Mouse (Mus musculus) forebrain, embryonic 12.5 days (tissue): ENCODE measurements around the gene Rap1gap2. TPM values are rescaled to one million over a fixed set of nuclear protein-coding genes. Genes with fewer than 3 reads are reported as not detected.

Experiments used
- ATAC-seq: fragments of 200-750 bp; cut with Nextera tagmentation; 2 replicates; pipeline ENCODE4 v1.8.0; 2017; ENCODE audit warnings: moderate TSS enrichment; ENCODE audit not compliant: low FRiP score
- H3K27ac ChIP-seq: fragments of 300-500 bp; sonication (generic); 2 replicates; pipeline ENCODE4 v1.5.1; 2016; ENCODE audit warnings: mild to moderate bottlenecking
- H3K27me3 ChIP-seq: fragments of 300-500 bp; sonication (generic); 2 replicates; pipeline ENCODE4 v1.6.1; 2016; ENCODE audit warnings: mild to moderate bottlenecking
- H3K36me3 ChIP-seq: fragments of 300-500 bp; sonication (generic); replicated peaks from 2 replicates; pipeline ENCODE4 v1.6.1; 2016; ENCODE audit warnings: mild to moderate bottlenecking
- H3K4me1 ChIP-seq: fragments of 300-500 bp; sonication (generic); 2 replicates; pipeline ENCODE4 v1.6.1; 2016
- H3K4me2 ChIP-seq: fragments of 300-500 bp; sonication (generic); 2 replicates; pipeline ENCODE4 v1.6.1; 2016; ENCODE audit warnings: mild to moderate bottlenecking, moderate library complexity
- H3K4me3 ChIP-seq: fragments of 300-500 bp; sonication (generic); replicated peaks from 2 replicates; pipeline ENCODE4 v1.5.1; 2016; ENCODE audit warnings: mild to moderate bottlenecking
- H3K9ac ChIP-seq: fragments of 300-500 bp; sonication (generic); 2 replicates; pipeline ENCODE4 v1.6.1; 2016; ENCODE audit warnings: mild to moderate bottlenecking
- H3K9me3 ChIP-seq: fragments of 300-500 bp; sonication (generic); 2 replicates; pipeline ENCODE4 v1.6.1; 2016
- WGBS: fragments of 180-500 bp; shearing (Covaris S2); methylation state at CpG from one replicate; pipeline ENCODE4 v1.1.7; 2016; 5-methylcytosine and 5-hydroxymethylcytosine counted together
- polyA plus RNA-seq: library from polyadenylated mRNA; unstranded; fragments of >200 nt; fragmentation: Nextera tagmentation; extraction: Ambion mirVana; gene quantifications from 2 replicates; pipeline ENCODE4 v1.2.1, GENCODE M21; 2016

Gene Rap1gap2
- polyA plus RNA-seq, 1 experiment from 2014 or later: 4.4 TPM

DNA sequence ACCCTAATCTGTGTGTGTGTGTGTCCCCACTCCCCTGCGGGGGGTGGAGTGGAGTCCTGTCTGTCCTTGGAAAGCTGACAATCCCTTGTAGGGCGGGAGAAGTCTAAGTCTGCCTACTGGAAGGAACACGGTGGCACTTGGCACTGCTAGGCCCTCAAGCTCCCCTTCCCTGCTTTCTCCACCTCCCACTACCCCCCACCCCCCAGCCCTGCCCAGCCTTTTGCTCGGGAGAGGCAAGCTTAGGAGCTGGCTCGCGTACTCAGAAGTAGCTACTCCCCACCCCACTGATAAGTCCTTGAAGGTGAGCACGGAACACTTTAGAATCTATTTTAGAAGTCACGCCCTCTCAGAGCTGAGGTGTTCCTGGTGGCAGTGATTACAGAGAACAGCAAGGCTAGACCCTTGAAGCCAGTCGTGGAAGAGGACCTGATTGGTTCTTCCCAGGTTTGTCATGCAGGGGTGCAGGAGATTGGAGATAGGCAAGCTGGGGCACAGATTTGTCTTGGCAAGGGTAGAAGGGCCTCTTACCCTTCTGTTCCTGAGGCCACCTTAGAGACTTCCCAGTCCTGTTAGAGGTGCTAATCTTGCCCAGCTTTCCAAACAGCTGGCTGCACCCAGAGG is 28.2 kb upstream of the Rap1gap2 start:
- Histone ChIP-seq H3K9me3 (no peaks in the 10 kb centered on the region), H3K27ac (0 out of 2 replicates have a peak overlapping the region, but pooled peaks have one; percentile 86), H3K36me3 (no peaks in the 10 kb centered on the region), H3K4me3 (peak overlapping the region; percentile 65), H3K4me1 (peaks cover 15% of the 10 kb centered on the region), H3K9ac (peak overlapping the region; percentile 84), H3K27me3 (peaks cover 32% of the 10 kb centered on the region), H3K4me2 (peak overlapping the region; percentile 78)
- ATAC-seq: peak; percentile 47; the same call in 1 of the 2 replicates
- 10% methylated on average over 9 of the region's 9 CpGs for WGBS

DNA sequence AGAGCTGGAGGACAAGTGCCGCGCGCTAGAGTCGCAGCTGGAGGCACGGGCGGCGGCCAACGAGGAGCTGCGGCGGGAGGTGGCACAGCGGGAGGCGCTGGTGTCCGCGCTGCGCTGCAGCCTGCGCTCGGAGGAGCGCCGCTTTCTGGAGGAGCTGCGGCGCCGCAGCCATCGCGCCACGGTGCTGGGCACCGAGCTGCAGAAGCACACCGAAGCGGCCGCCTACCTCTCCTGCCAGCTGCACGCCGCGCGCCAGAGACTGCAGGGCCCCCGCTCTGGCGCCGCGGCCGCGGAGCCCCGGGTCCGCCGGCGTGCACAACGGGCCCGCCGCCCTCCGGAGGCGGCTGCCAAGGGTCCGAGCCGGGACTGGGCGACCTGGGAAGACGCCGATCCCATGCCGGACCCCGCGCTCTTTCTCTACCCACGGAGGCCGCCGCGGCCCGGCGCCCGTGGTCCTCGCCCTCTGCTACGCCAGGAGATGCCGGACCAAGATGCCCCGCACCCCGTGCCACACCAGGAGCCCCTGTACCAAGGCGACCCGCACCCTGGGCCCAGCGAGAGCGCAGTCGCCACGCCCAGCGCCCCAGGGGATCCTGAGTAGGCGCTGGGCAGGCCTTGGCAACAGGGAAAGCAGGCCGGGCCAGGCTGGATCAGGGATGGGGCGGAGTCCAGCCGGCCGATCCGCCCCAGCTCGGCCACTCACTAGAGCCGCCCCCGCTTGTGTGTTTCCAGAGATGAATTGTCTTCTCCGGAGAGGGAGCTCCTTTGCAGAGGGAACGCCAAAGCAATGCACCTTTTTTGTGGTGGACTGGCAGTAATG is 27.5 kb upstream of the Rap1gap2 start:
- Histone ChIP-seq H3K4me3 (peak overlapping the region; percentile 65), H3K27me3 (peaks cover 32% of the 10 kb centered on the region), H3K4me1 (peaks cover 15% of the 10 kb centered on the region), H3K36me3 (no peaks in the 10 kb centered on the region), H3K9me3 (no peaks in the 10 kb centered on the region), H3K4me2 (peak overlapping the region; percentile 78), H3K27ac (peak overlapping the region; percentile 86), H3K9ac (peak overlapping the region; percentile 84)
- ATAC-seq: peak; percentile 87
- under 1% methylated on average over 86 of the region's 86 CpGs for WGBS

DNA sequence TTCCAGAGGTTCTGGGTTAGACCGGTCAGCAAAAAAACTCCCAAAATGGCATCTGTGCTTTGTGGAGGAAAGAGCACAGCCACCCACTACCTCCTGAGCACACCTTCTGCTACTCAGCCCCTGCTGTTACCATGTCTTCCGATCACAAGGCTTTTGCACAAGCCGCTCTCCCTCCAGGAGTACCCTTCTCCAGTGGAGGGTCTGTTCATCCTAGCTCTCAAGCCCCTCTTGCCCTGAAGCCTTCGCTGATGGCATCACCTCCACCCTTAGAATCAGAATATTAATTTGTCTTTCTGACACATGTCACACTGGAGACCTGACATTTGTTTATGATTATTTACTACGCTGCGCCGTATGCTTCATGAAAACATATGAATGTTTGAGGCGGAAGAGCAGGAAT is 26.8 kb upstream of the Rap1gap2 start:
- H3K9ac ChIP-seq: peak overlapping the region; percentile 84
- peak overlapping the region; percentile 86 for H3K27ac ChIP-seq

DNA sequence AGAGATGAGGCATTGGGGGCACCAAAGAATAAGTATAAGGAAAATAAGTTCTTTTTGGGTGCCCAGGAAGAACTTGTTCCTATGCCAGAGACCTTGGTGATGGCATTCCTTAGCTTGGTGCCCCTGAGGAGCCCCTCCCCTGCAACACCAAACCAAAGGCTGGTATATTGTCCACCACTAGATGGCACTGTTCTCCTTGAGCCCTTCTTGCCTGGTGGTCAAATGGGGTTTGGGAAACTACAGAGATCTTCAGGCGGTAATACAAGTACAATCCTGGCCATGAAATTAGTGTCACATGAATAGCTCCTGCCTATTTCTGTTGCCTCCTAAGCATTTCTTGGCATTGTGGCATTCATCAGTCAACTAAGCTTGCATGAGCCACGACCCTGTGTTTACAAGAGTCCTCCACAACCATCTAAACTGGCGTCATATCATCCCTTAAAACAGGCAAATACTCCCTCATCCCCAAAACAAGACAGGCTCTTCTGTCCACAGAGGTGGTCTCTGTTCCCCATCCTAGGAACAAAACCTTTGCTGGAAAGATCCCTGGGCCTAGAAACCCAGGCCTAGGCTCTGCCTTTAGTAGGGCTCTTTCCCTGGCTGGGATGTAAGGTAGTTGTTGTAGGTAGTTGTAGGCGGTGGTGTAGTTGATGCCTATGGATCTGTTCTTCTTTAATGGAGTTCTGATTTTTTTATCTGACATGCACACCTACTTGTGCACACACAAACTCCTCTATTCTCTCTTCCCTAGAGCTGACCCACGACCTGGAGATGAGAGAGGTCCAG is 24.0 kb upstream of the Rap1gap2 start:
- H3K27ac ChIP-seq: no peak overlapping the region
- 63% methylated on average over 5 of the region's 5 CpGs for WGBS
- no peak overlapping the region for H3K4me3 ChIP-seq
- no peak for ATAC-seq
- H3K9me3 ChIP-seq: no peaks in the 10 kb centered on the region
- H3K36me3 ChIP-seq: no peaks in the 10 kb centered on the region
- no peak overlapping the region for H3K9ac ChIP-seq
- no peak overlapping the region for H3K4me2 ChIP-seq
- H3K4me1 ChIP-seq: peaks cover 17% of the 10 kb centered on the region
- H3K27me3 ChIP-seq: peaks cover 16% of the 10 kb centered on the region

More for the DNA sequence above, 26.8 kb upstream of the Rap1gap2 start:
- 22% methylated on average over 8 of the region's 8 CpGs for WGBS
- peaks cover 15% of the 10 kb centered on the region for H3K4me1 ChIP-seq
- H3K9me3 ChIP-seq: no peaks in the 10 kb centered on the region
- peaks cover 32% of the 10 kb centered on the region for H3K27me3 ChIP-seq
- H3K4me2 ChIP-seq: peak overlapping the region; percentile 78
- H3K4me3 ChIP-seq: peak overlapping the region; percentile 65
- ATAC-seq: peak; percentile 4; the same call in 1 of the 2 replicates
- no peaks in the 10 kb centered on the region for H3K36me3 ChIP-seq

DNA sequence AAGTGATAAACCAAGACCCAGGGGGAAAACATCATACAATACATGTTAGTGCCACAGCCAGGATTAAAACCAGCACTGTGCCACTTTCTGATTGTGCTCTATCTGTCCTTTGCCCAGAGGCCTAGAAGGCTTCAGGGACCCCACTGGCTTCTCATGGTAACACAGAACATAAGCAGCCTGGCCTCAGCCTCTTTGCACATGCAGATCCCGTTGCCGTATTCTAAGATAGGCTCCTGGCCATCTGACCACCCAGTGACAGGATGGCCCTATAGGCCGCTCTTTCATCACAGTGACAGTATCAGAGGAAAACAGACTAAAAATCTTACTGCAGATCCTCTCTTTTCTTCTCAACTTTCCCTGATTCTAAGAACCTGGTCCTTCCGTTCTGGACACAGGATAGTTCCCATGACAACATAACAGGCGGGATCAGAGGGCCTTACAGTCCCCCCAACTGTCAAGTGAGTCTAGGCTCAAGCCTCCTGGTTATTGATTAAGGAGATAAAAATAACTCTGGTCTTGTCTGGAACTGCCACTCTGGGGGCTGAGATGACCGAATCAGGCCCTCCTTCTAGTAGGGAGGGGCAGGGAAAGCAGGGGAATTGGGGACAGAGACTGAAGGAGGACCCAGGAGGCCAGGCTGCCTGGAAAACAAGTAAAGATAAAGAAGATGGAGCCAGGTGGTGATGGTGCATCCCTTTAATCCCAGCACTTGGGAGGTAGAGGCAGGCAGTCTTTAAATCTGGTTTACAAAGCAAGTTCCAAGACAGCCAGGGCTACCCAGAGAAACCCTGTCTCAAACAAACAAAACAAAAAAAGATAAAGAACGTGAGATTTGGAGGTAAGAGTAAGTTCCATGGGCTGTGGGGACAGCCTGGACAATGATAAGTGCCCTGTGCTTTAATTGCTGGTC is 21.4 kb upstream of the Rap1gap2 start:
- H3K4me3 ChIP-seq: no peak overlapping the region
- H3K4me2 ChIP-seq: no peak overlapping the region
- H3K36me3 ChIP-seq: no peaks in the 10 kb centered on the region
- H3K27ac ChIP-seq: no peak overlapping the region
- H3K4me1 ChIP-seq: peaks cover 4% of the 10 kb centered on the region
- WGBS: 77% methylated on average over 7 of the region's 7 CpGs
- no peak for ATAC-seq
- no peaks in the 10 kb centered on the region for H3K9me3 ChIP-seq
- H3K9ac ChIP-seq: no peak overlapping the region
- H3K27me3 ChIP-seq: peaks cover 2% of the 10 kb centered on the region; the same call in 1 of the 2 replicates

DNA sequence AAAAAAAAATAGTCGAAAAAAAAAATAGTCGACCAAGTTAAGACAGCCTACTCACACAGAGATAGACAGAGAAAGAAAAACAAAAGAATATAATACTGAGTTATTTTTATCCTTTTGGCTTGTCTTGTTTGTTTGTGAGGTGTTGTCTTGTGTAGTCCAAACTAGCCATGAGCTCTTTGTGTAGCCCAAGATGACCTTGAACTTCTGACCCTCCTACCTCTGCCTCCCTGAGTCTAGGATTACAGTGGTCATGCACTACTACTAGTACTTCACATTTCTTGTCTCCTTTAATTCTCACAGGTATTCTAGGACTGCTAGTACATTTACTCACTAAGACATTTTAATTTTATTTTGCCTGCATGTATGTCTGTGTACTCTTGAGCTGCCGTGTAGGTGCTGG is 16.8 kb upstream of the Rap1gap2 start:
- Histone ChIP-seq H3K4me3 (no peak overlapping the region), H3K27ac (no peak overlapping the region), H3K4me1 (0 out of 2 replicates have a peak, but pooled peaks cover 3% of the 10 kb centered on the region), H3K9ac (no peak overlapping the region), H3K36me3 (no peaks in the 10 kb centered on the region), H3K9me3 (no peaks in the 10 kb centered on the region), H3K4me2 (no peak overlapping the region), H3K27me3 (0 out of 2 replicates have a peak, but pooled peaks cover 5% of the 10 kb centered on the region)
- WGBS: 77% methylated on average over 3 of the region's 3 CpGs
- no peak for ATAC-seq

DNA sequence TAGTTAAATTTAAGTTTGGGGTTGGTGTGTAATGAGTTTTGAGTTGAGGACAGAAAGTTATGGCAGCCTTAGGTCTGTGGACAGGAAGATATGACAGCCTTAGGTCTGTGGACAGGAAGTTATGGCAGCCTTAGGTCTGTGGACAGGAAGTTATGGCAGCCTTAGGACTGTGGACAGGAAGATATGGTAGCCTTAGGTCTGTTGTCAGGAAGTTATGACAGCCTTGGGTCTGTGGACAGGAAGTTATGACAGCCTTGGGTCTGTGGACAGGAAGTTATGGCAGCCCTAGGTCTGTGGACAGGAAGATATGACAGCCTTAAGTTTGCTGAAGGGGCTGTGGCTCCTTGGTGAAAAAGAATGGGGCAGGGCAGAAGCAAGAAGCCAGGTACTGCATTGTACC is 14.6 kb upstream of the Rap1gap2 start:
- Histone ChIP-seq H3K9me3 (no peaks in the 10 kb centered on the region), H3K4me3 (no peak overlapping the region), H3K4me1 (0 out of 2 replicates have a peak, but pooled peaks cover 3% of the 10 kb centered on the region), H3K27me3 (peaks cover 19% of the 10 kb centered on the region), H3K27ac (no peak overlapping the region), H3K36me3 (no peaks in the 10 kb centered on the region), H3K9ac (no peak overlapping the region), H3K4me2 (no peak overlapping the region)
- no peak for ATAC-seq

- Histone ChIP-seq H3K27me3 (peaks cover 34% of the 10 kb centered on the region), H3K27ac (no peak overlapping the region), H3K36me3 (no peaks in the 10 kb centered on the region), H3K4me2 (no peak overlapping the region), H3K4me3 (no peak overlapping the region), H3K4me1 (peaks cover 14% of the 10 kb centered on the region), H3K9me3 (no peaks in the 10 kb centered on the region), H3K9ac (no peak overlapping the region)
- ATAC-seq: no peak
- 79% methylated on average over 6 of the region's 6 CpGs for WGBS
Measured at GRCm38 (mm10) chr11:74623693-74624092, 13.0 kb upstream of the Rap1gap2 start.

- Histone ChIP-seq H3K27ac (no peak overlapping the region), H3K4me1 (peaks cover 14% of the 10 kb centered on the region), H3K9me3 (no peaks in the 10 kb centered on the region), H3K4me3 (no peak overlapping the region), H3K4me2 (no peak overlapping the region), H3K9ac (no peak overlapping the region), H3K36me3 (no peaks in the 10 kb centered on the region), H3K27me3 (peaks cover 45% of the 10 kb centered on the region)
- WGBS: 81% methylated on average over 8 of the region's 8 CpGs
- ATAC-seq: no peak
Measured at GRCm38 (mm10) chr11:74621974-74622669, 11.4 kb upstream of the Rap1gap2 start.

- Histone ChIP-seq H3K4me2 (peak overlapping the region; percentile 77), H3K9me3 (no peaks in the 10 kb centered on the region), H3K36me3 (no peaks in the 10 kb centered on the region), H3K4me1 (peaks cover 14% of the 10 kb centered on the region), H3K27me3 (peaks cover 57% of the 10 kb centered on the region), H3K27ac (no peak overlapping the region), H3K9ac (peak overlapping the region; percentile 59), H3K4me3 (peak overlapping the region; percentile 56)
- ATAC-seq: no peak; the same call in none of the 2 replicates
- WGBS: 3% methylated on average over 14 of the region's 16 CpGs
Measured at GRCm38 (mm10) chr11:74619956-74620300, 9.2 kb upstream of the Rap1gap2 start.
